Mouse (Mus musculus) gonadal fat pad, adult 2 months (tissue): ENCODE results near the gene Foxe3. TPM values are rescaled to one million over a fixed set of nuclear protein-coding genes. Genes with fewer than 3 reads are reported as not detected.
A peak's percentile ranks its signal among the peaks of the same experiment; 100 is the strongest.
"Not testable (repeated sequence)": the region's sequence is repeated elsewhere in the genome, so short reads cannot be mapped to it uniquely, and the experiment has no call there.

Experiments
- DNase-seq: peaks from one replicate; pipeline ENCODE4 v3.0.0-alpha.2; 2012; ENCODE audit warnings: low read depth
- polyA plus RNA-seq: library from polyadenylated mRNA; depleted of rRNA; stranded (reverse); fragments of >200 nt; gene quantifications from 2 replicates; pipeline ENCODE4 v1.2.3, GENCODE M21; 2012; rRNA removed

Gene Foxe3
- not detected in 2 replicates for polyA plus RNA-seq

- no peak for DNase-seq
Observed at GRCm38 (mm10) chr4:114925917-114926312, at the start of gene Foxe3. TSS of gene Foxe3 (minus strand) at chr4:114926013.

- no peak for DNase-seq
Observed at GRCm38 (mm10) chr4:114973229-114973740, 47.5 kb upstream of the Foxe3 start.

- no peak for DNase-seq
Observed at GRCm38 (mm10) chr4:114970736-114971135, 44.9 kb upstream of the Foxe3 start.

GRCm38 (mm10) chr4:114960881-114961280 is 35.1 kb upstream of the Foxe3 start:
- DNase-seq, result not testable (repeated sequence)

GRCm38 (mm10) chr4:114959533-114959932 is 33.7 kb upstream of the Foxe3 start:
- DNase-seq, result no peak

GRCm38 (mm10) chr4:114958786-114959185 is 33.0 kb upstream of the Foxe3 start:
- no peak for DNase-seq

- DNase-seq, result peak; percentile 24
Observed at GRCm38 (mm10) chr4:114958231-114958630, 32.4 kb upstream of the Foxe3 start.

GRCm38 (mm10) chr4:114957403-114957802 is 31.6 kb upstream of the Foxe3 start:
- no peak for DNase-seq

GRCm38 (mm10) chr4:114953172-114953571 is 27.4 kb upstream of the Foxe3 start:
- no peak for DNase-seq

- no peak for DNase-seq
Observed at GRCm38 (mm10) chr4:114947852-114948481, 22.2 kb upstream of the Foxe3 start.

GRCm38 (mm10) chr4:114947395-114947794 is 21.6 kb upstream of the Foxe3 start:
- no peak for DNase-seq

- DNase-seq, result no peak
Observed at GRCm38 (mm10) chr4:114946416-114946815, 20.6 kb upstream of the Foxe3 start.

- DNase-seq, result no peak
Observed at GRCm38 (mm10) chr4:114945021-114945420, 19.2 kb upstream of the Foxe3 start.

GRCm38 (mm10) chr4:114942583-114942982 is 16.8 kb upstream of the Foxe3 start:
- no peak for DNase-seq

- no peak for DNase-seq
Observed at GRCm38 (mm10) chr4:114942112-114942511, 16.3 kb upstream of the Foxe3 start.

GRCm38 (mm10) chr4:114941311-114941710 is 15.5 kb upstream of the Foxe3 start:
- DNase-seq, result no peak

GRCm38 (mm10) chr4:114938248-114938647 is 12.4 kb upstream of the Foxe3 start:
- DNase-seq, result no peak

- DNase-seq, result no peak
Observed at GRCm38 (mm10) chr4:114937459-114938047, 11.7 kb upstream of the Foxe3 start.

GRCm38 (mm10) chr4:114934188-114934587 is 8.4 kb upstream of the Foxe3 start:
- no peak for DNase-seq

GRCm38 (mm10) chr4:114932747-114933146 is 6.9 kb upstream of the Foxe3 start:
- no peak for DNase-seq

- no peak for DNase-seq
Observed at GRCm38 (mm10) chr4:114929155-114929554, 3.3 kb upstream of the Foxe3 start.

- no peak for DNase-seq
Observed at GRCm38 (mm10) chr4:114924971-114925916, 569 bp downstream of the Foxe3 start.
